Mouse (Mus musculus): ENCODE measurements around the gene Adcyap1r1.

DNA sequence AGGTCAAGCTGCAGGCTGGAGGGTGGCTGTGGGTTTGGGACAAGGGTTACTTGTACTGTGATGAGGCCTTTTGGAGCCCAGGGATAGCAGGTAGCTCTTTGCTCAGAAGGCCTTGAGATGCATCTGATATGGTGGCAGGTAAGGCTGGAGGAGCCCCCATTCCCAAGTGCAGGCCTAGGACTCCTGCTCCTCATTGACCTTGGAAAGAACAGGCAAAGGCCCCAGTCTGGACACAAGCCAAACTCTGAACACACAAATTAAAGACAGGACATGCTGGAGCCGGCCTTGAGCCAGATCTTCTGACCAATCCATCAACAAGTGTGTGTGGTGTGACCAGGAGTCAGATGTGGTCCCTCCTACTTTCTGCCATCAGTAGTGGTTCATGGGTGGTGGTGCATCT lies 1.8 kb downstream of the Adcyap1r1 start:
- no peak for TF ChIP-seq TAL1 (IDR thresholded peaks at IDR 0.05; ENCODE audit: low read length)
- no peak for TF ChIP-seq GATA1 (IDR thresholded peaks at IDR 0.05; ENCODE audit: low read length)
